Mouse (Mus musculus) forebrain, embryonic 14.5 days (tissue): Measurements from ENCODE around the gene Ube2h. TPM values are rescaled to one million over a fixed set of nuclear protein-coding genes. Genes with fewer than 3 reads are reported as not detected.
A peak's percentile ranks its signal among the peaks of the same experiment; 100 is the strongest.
"Not testable (repeated sequence)": the region's sequence is repeated elsewhere in the genome, so short reads cannot be mapped to it uniquely, and the experiment has no call there.

Experiments
- ATAC-seq: fragments of 200-750 bp; cut with Nextera tagmentation; 2 replicates; pipeline ENCODE4 v1.8.0; 2017; ENCODE audit warnings: mild to moderate bottlenecking, moderate library complexity
- DNase-seq: peaks from one replicate; pipeline ENCODE4 v3.0.0-alpha.2; 2015; ENCODE audit warnings: low spot score
- H3K27ac ChIP-seq: fragments of 300-500 bp; sonication (generic); 2 replicates; pipeline ENCODE4 v1.5.1; 2014; ENCODE audit warnings: low read depth, mild to moderate bottlenecking, control low read depth, low read length, moderate library complexity
- H3K27me3 ChIP-seq: fragments of 300-500 bp; sonication (generic); replicated peaks from 2 replicates; pipeline ENCODE4 v1.6.1; 2014; ENCODE audit warnings: low read length, control low read depth, mixed read lengths; ENCODE audit not compliant: control insufficient read depth, insufficient read depth
- H3K36me3 ChIP-seq: fragments of 300-500 bp; sonication (generic); 2 replicates; pipeline ENCODE4 v1.6.1; 2014; ENCODE audit warnings: low read length, control low read depth; ENCODE audit not compliant: control insufficient read depth, insufficient read depth
- H3K4me1 ChIP-seq: fragments of 300-500 bp; sonication (generic); 2 replicates; pipeline ENCODE4 v1.6.1; 2014; ENCODE audit warnings: antibody characterized with exemption, low read length, control low read depth; ENCODE audit not compliant: control insufficient read depth, insufficient read depth
- H3K4me2 ChIP-seq: fragments of 300-500 bp; sonication (generic); 2 replicates; pipeline ENCODE4 v1.6.1; 2014; ENCODE audit warnings: mild to moderate bottlenecking, control low read depth, low read length
- H3K4me3 ChIP-seq: fragments of 300-500 bp; sonication (generic); 2 replicates; pipeline ENCODE4 v1.5.1; 2014; ENCODE audit warnings: low read depth, low read length, control low read depth
- H3K9ac ChIP-seq: fragments of 300-500 bp; sonication (generic); 2 replicates; pipeline ENCODE4 v1.6.1; 2014; ENCODE audit warnings: mild to moderate bottlenecking, low read length, control low read depth, moderate library complexity
- H3K9me3 ChIP-seq: fragments of 300-500 bp; sonication (generic); replicated peaks from 2 replicates; pipeline ENCODE4 v1.6.1; 2016; ENCODE audit warnings: low read length, control low read depth, mixed read lengths; ENCODE audit not compliant: control insufficient read depth
- WGBS: fragments of 180-500 bp; shearing (Covaris S2); extraction: QIAGEN DNeasy Blood & Tissue Kit; methylation state at CpG from one replicate; pipeline ENCODE4 v1.1.7; 2014; 5-methylcytosine and 5-hydroxymethylcytosine counted together
- polyA plus RNA-seq: library from polyadenylated mRNA; unstranded; fragments of >200 nt; fragmentation: Nextera tagmentation; extraction: Ambion mirVana; gene quantifications from 2 replicates; pipeline ENCODE4 v1.2.1, GENCODE M21; 2014

Gene Ube2h
- polyA plus RNA-seq, 1 experiment from 2014 or later = 57.3 TPM

- ATAC-seq = no peak
- Histone ChIP-seq H3K36me3 (peaks cover 11% of the 10 kb centered on the region), H3K4me2 (no peak overlapping the region), H3K27me3 (no peaks in the 10 kb centered on the region), H3K9me3 (no peaks in the 10 kb centered on the region), H3K4me1 (no peaks in the 10 kb centered on the region), H3K9ac (no peak overlapping the region), H3K4me3 (no peak overlapping the region), H3K27ac (no peak overlapping the region)
- DNase-seq = no peak
- WGBS = 44% methylated on average over 4 of the region's 4 CpGs
These were observed 95.5 kb downstream of the Ube2h start for GRCm38 (mm10) chr6:30208844-30209243.

GRCm38 (mm10) chr6:30205587-30206202, 98.6 kb downstream of the Ube2h start:
- Histone ChIP-seq H3K27me3 (no peaks in the 10 kb centered on the region), H3K9ac (no peak overlapping the region), H3K4me3 (no peak overlapping the region), H3K4me2 (peak overlapping the region; percentile 29; the same call in 1 of the 2 replicates), H3K27ac (no peak overlapping the region), H3K9me3 (no peaks in the 10 kb centered on the region), H3K36me3 (no peaks in the 10 kb centered on the region), H3K4me1 (no peaks in the 10 kb centered on the region)
- WGBS = 7% methylated on average over 30 of the region's 30 CpGs
- ATAC-seq = peak; percentile 86
- peak; percentile 80 for DNase-seq

- H3K9me3 ChIP-seq, ATAC-seq, H3K9ac ChIP-seq, H3K4me2 ChIP-seq, H3K4me1 ChIP-seq, H3K4me3 ChIP-seq, H3K27me3 ChIP-seq, H3K36me3 ChIP-seq, DNase-seq, H3K27ac ChIP-seq: not testable (repeated sequence)
- WGBS = 91% methylated on average over 5 of the region's 6 CpGs
These were observed 99.2 kb downstream of the Ube2h start for GRCm38 (mm10) chr6:30205180-30205538.

GRCm38 (mm10) chr6:30204383-30205179, 99.8 kb downstream of the Ube2h start:
- ATAC-seq (no peak), DNase-seq (no peak)
- no peaks in the 10 kb centered on the region for H3K36me3 ChIP-seq
- H3K27ac ChIP-seq = no peak overlapping the region
- no peak overlapping the region for H3K4me2 ChIP-seq
- no peak overlapping the region for H3K4me3 ChIP-seq
- no peaks in the 10 kb centered on the region for H3K4me1 ChIP-seq
- no peaks in the 10 kb centered on the region for H3K27me3 ChIP-seq
- no peaks in the 10 kb centered on the region for H3K9me3 ChIP-seq
- 54% methylated on average over 20 of the region's 20 CpGs for WGBS
- H3K9ac ChIP-seq = no peak overlapping the region; the same call in 1 of the 2 replicates

GRCm38 (mm10) chr6:30196143-30196542, 108.2 kb downstream of the Ube2h start:
- Histone ChIP-seq H3K27me3 (no peaks in the 10 kb centered on the region), H3K4me3 (no peak overlapping the region), H3K36me3 (no peaks in the 10 kb centered on the region), H3K9me3 (no peaks in the 10 kb centered on the region), H3K4me2 (no peak overlapping the region), H3K9ac (no peak overlapping the region), H3K4me1 (no peaks in the 10 kb centered on the region), H3K27ac (no peak overlapping the region)
- DNase-seq (no peak), ATAC-seq (no peak)
- WGBS = 82% methylated on average over 8 of the region's 8 CpGs

GRCm38 (mm10) chr6:30195656-30196055, 108.7 kb downstream of the Ube2h start:
- Histone ChIP-seq H3K4me2 (no peak overlapping the region), H3K9me3 (no peaks in the 10 kb centered on the region), H3K27ac (no peak overlapping the region), H3K36me3 (no peaks in the 10 kb centered on the region), H3K4me1 (no peaks in the 10 kb centered on the region), H3K4me3 (no peak overlapping the region), H3K9ac (no peak overlapping the region), H3K27me3 (no peaks in the 10 kb centered on the region)
- DNase-seq (no peak), ATAC-seq (no peak)
- WGBS = 85% methylated on average over 11 of the region's 11 CpGs

- Histone ChIP-seq H3K4me3 (no peak overlapping the region), H3K27me3 (peaks cover 30% of the 10 kb centered on the region), H3K4me2 (no peak overlapping the region), H3K9me3 (peaks cover 4% of the 10 kb centered on the region; the same call in 1 of the 2 replicates), H3K36me3 (no peaks in the 10 kb centered on the region), H3K4me1 (no peaks in the 10 kb centered on the region), H3K27ac (no peak overlapping the region), H3K9ac (no peak overlapping the region)
- WGBS = 78% methylated on average over 4 of the region's 4 CpGs
- no peak for DNase-seq
- no peak for ATAC-seq
These were observed 120.7 kb downstream of the Ube2h start for GRCm38 (mm10) chr6:30183624-30184023.

- Histone ChIP-seq H3K9ac (no peak overlapping the region), H3K4me2 (no peak overlapping the region), H3K9me3 (peaks cover 4% of the 10 kb centered on the region; the same call in 1 of the 2 replicates), H3K27ac (no peak overlapping the region), H3K4me1 (no peaks in the 10 kb centered on the region), H3K27me3 (peaks cover 43% of the 10 kb centered on the region), H3K4me3 (no peak overlapping the region), H3K36me3 (no peaks in the 10 kb centered on the region)
- ATAC-seq (no peak), DNase-seq (no peak)
- 64% methylated on average over 6 of the region's 6 CpGs for WGBS
These were observed 122.3 kb downstream of the Ube2h start for GRCm38 (mm10) chr6:30182038-30182437.

GRCm38 (mm10) chr6:30180321-30180720, 124.0 kb downstream of the Ube2h start:
- H3K9ac ChIP-seq = no peak overlapping the region
- peaks cover 60% of the 10 kb centered on the region for H3K27me3 ChIP-seq
- no peak overlapping the region for H3K27ac ChIP-seq
- no peaks in the 10 kb centered on the region for H3K36me3 ChIP-seq
- WGBS = 31% methylated on average over 2 of the region's 2 CpGs
- DNase-seq (no peak), ATAC-seq (0 out of 2 replicates have a peak, but pooled peaks have one; percentile 18)
- H3K4me3 ChIP-seq = no peak overlapping the region
- H3K4me1 ChIP-seq = no peaks in the 10 kb centered on the region
- H3K9me3 ChIP-seq = peaks cover 4% of the 10 kb centered on the region; the same call in 1 of the 2 replicates
- no peak overlapping the region for H3K4me2 ChIP-seq
